Comparison of ENCODE assay signal across 24 mouse cellular contexts in the genomic region with DNA sequence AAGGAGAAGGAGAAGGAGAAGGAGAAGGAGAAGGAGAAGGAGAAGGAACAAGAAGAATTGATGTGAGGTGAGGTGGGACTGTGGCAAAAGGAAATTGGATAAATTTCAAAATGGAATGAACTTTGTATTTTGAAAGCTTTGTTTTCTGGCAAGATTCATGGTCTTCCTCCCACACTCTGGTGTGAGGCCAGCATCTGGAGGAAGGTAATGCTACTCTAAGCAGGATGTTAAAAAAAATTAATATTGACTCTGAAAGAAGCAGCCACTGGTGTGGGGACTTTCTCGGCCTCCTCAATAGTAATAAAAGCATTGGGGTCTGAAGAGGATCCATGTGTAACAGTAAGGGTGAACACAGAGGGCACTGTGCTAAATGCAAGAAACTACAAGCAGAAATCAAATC. TPM values are rescaled to one million over a fixed set of nuclear protein-coding genes. Genes with fewer than 3 reads are reported as not detected.
DNase-seq lines count a peak whose midpoint lies in the region; ATAC-seq lines count a peak whose summit lies in the region.
"Had no signal": no experiment of that assay in that cellular context is flagged by ENCODE, and none has a peak within 500 bp of the region (broad histone marks: within the 10 kb centered on the region; RNA-seq: fewer than 3 reads in every experiment).

No protein-coding gene starts in this region.

- ATAC-seq in heart, embryonic 12.5 days (ENCODE audit: insufficient number of reproducible peaks, low FRiP score): no peak
- ATAC-seq: activated CD4-positive, CD25-positive, alpha-beta regulatory T cell, adult 4 months; forebrain, embryonic 15.5 days; hindbrain, embryonic 16.5 days; intestine, embryonic 15.5 days had no signal

- DNase-seq in heart, adult 8-10 months (ENCODE audit: low spot score): peak; percentile 24
- DNase-seq in kidney, adult 9 months: peak; percentile 22
- no peak for DNase-seq in kidney, postnatal 14 days
- DNase-seq in adipocyte (ENCODE audit: low spot score): peak; percentile 73
- no peak for DNase-seq in cerebellum, adult 11 months
- DNase-seq: adrenal gland, postnatal 10 days; adrenal gland, postnatal 36 days; cerebellum, adult 2 months; cerebellum, adult 9-11 months; cerebellum, postnatal 25 days; gastrocnemius, adult 2 months; gastrocnemius, postnatal 14 days; kidney, adult 11 months had no signal

- no peak overlapping the region for H3K9ac ChIP-seq in heart, embryonic 12.5 days
- H3K9ac ChIP-seq: embryonic facial prominence, embryonic 12.5 days; embryonic facial prominence, embryonic 15.5 days; forebrain, embryonic 12.5 days; forebrain, embryonic 15.5 days; hindbrain, embryonic 13.5 days; intestine, embryonic 15.5 days had no signal

- H3K4me1 ChIP-seq in heart, embryonic 12.5 days (replicated peaks): no peaks in the 10 kb centered on the region
- H3K4me1 ChIP-seq: forebrain, embryonic 15.5 days; intestine, embryonic 15.5 days had no signal

- WGBS in heart, embryonic 12.5 days: 83% methylated on average over 1 of the region's 1 CpGs

- no peak overlapping the region for H3K4me2 ChIP-seq in heart, embryonic 12.5 days
- H3K4me2 ChIP-seq: embryonic facial prominence, embryonic 12.5 days; embryonic facial prominence, embryonic 15.5 days; forebrain, embryonic 12.5 days; forebrain, embryonic 15.5 days; hindbrain, embryonic 13.5 days; intestine, embryonic 15.5 days had no signal

- H3K27ac ChIP-seq in heart, embryonic 12.5 days (ENCODE audit: poor library complexity, severe bottlenecking): no peak overlapping the region
- H3K27ac ChIP-seq: embryonic facial prominence, embryonic 12.5 days; embryonic facial prominence, embryonic 15.5 days; forebrain, embryonic 12.5 days; forebrain, embryonic 15.5 days; gastrocnemius, adult 2 months; hindbrain, embryonic 10.5 days; hindbrain, embryonic 13.5 days; intestine, embryonic 15.5 days had no signal

- H3K4me3 ChIP-seq in heart, embryonic 12.5 days: no peak overlapping the region
- H3K4me3 ChIP-seq: embryonic facial prominence, embryonic 12.5 days; embryonic facial prominence, embryonic 15.5 days; erythroblast, embryonic 14.5 days; forebrain, embryonic 12.5 days; forebrain, embryonic 15.5 days; gastrocnemius, adult 2 months; hindbrain, embryonic 10.5 days; hindbrain, embryonic 13.5 days; intestine, embryonic 15.5 days had no signal

- no peaks in the 10 kb centered on the region for H3K27me3 ChIP-seq in heart, embryonic 12.5 days (replicated peaks)
- H3K27me3 ChIP-seq: embryonic facial prominence, embryonic 12.5 days; forebrain, embryonic 15.5 days; hindbrain, embryonic 13.5 days; intestine, embryonic 15.5 days had no signal

- no peaks in the 10 kb centered on the region for H3K9me3 ChIP-seq in heart, embryonic 12.5 days (replicated peaks)
- H3K9me3 ChIP-seq: embryonic facial prominence, embryonic 12.5 days; embryonic facial prominence, embryonic 15.5 days; forebrain, embryonic 12.5 days; forebrain, embryonic 15.5 days; hindbrain, embryonic 10.5 days; hindbrain, embryonic 13.5 days; intestine, embryonic 15.5 days had no signal

- H3K36me3 ChIP-seq in heart, embryonic 12.5 days: no peaks in the 10 kb centered on the region
- H3K36me3 ChIP-seq: embryonic facial prominence, embryonic 12.5 days; embryonic facial prominence, embryonic 15.5 days; forebrain, embryonic 12.5 days; forebrain, embryonic 15.5 days; hindbrain, embryonic 10.5 days; hindbrain, embryonic 13.5 days; intestine, embryonic 15.5 days had no signal

RNA-seq across cellular contexts. Expression of gene Cyp1b1, which starts 59.4 kb away (rescaled TPM):
- 1 to 10 TPM; 3.7 to 7.4 (median 4.5) TPM for total RNA-seq in heart, adult 8-10 months (2022)
- 1.4 and 1.5 TPM in 2 replicates for polyA plus RNA-seq in heart, embryonic 12.5 days (2016; fragmentation: Nextera tagmentation; extraction: Ambion mirVana)
- polyA plus RNA-seq: activated CD4-positive, CD25-positive, alpha-beta regulatory T cell, adult 4 months; erythroblast, embryonic 14.5 days had no signal

Comparison
In these comparisons a context has a peak if more than half of its experiments do, and no peak if none do; other contexts are left out.
1. DNase-seq: peak in heart, adult 8-10 months (single experiment), kidney, adult 9 months (single experiment) and adipocyte (single experiment); none in kidney, postnatal 14 days (single experiment) and cerebellum, adult 11 months (single experiment).